Mouse (Mus musculus) mature B cell (primary cell): ENCODE measurements around the gene Notch1.

ENCODE experiments used
- in situ Hi-C: fragments of 300-500 bp; cut with MboI; formaldehyde crosslinking; loops from 2 replicates; pipeline ENCODE4 v1.14.3; 2019

Notch1 gene

GRCm38 (mm10) chr2:26410091-26410490, 106.4 kb downstream of the Notch1 start:
- in situ Hi-C loops: no loop called here

GRCm38 (mm10) chr2:26409362-26409761, 107.1 kb downstream of the Notch1 start:
- in situ Hi-C loops: no loop called here

GRCm38 (mm10) chr2:26408515-26409356, 107.7 kb downstream of the Notch1 start, which contains the start of gene Inpp5e:
Inpp5e (minus strand) TSS chr2:26409203.
- in situ Hi-C loops: no loop called here
